Mouse (Mus musculus): ENCODE measurements around the gene H2-Oa.
A peak's percentile ranks its signal among the peaks of the same experiment; 100 is the strongest.

Gene H2-Oa

GRCm38 (mm10) chr17:34101604-34102032 is 9.5 kb downstream of the H2-Oa start:
- peak; percentile 83 for DNase-seq (ENCODE audit: extremely low spot score)

GRCm38 (mm10) chr17:34102831-34103230 is 10.7 kb downstream of the H2-Oa start:
- DNase-seq (ENCODE audit: extremely low spot score) = no peak

- DNase-seq (ENCODE audit: extremely low spot score) = no peak
These were observed 12.7 kb downstream of the H2-Oa start for GRCm38 (mm10) chr17:34104804-34105203.

GRCm38 (mm10) chr17:34106555-34106954 is 14.4 kb downstream of the H2-Oa start:
- no peak for DNase-seq (ENCODE audit: extremely low spot score)

- no peak for DNase-seq (ENCODE audit: extremely low spot score)
These were observed 15.1 kb downstream of the H2-Oa start for GRCm38 (mm10) chr17:34107109-34107867.

- DNase-seq (ENCODE audit: extremely low spot score) = no peak
These were observed 16.3 kb downstream of the H2-Oa start for GRCm38 (mm10) chr17:34108460-34108859.

GRCm38 (mm10) chr17:34109038-34109805 is 17.1 kb downstream of the H2-Oa start:
- DNase-seq (ENCODE audit: extremely low spot score) = no peak

GRCm38 (mm10) chr17:34109806-34110195 is 17.7 kb downstream of the H2-Oa start:
- no peak for DNase-seq (ENCODE audit: extremely low spot score)

GRCm38 (mm10) chr17:34110309-34110708 is 18.2 kb downstream of the H2-Oa start:
- DNase-seq (ENCODE audit: extremely low spot score) = no peak

GRCm38 (mm10) chr17:34114114-34114513 is 22.0 kb downstream of the H2-Oa start:
- no peak for DNase-seq (ENCODE audit: extremely low spot score)

- DNase-seq (ENCODE audit: extremely low spot score) = no peak
These were observed 24.7 kb downstream of the H2-Oa start for GRCm38 (mm10) chr17:34116736-34117370.

GRCm38 (mm10) chr17:34117421-34118112 is 25.4 kb downstream of the H2-Oa start:
- no peak for DNase-seq (ENCODE audit: extremely low spot score)

GRCm38 (mm10) chr17:34118113-34118872 is 26.2 kb downstream of the H2-Oa start:
- DNase-seq (ENCODE audit: extremely low spot score) = peak; percentile 51

- DNase-seq (ENCODE audit: extremely low spot score) = no peak
These were observed 26.7 kb downstream of the H2-Oa start for GRCm38 (mm10) chr17:34118873-34119248.

GRCm38 (mm10) chr17:34119249-34120179 is 27.4 kb downstream of the H2-Oa start, which contains the start of gene H2-DMa:
Gene H2-DMa, plus strand, starts transcription at chr17:34119541.
- DNase-seq (ENCODE audit: extremely low spot score) = peak; percentile 98

GRCm38 (mm10) chr17:34120180-34120723 is 28.1 kb downstream of the H2-Oa start:
- peak; percentile 91 for DNase-seq (ENCODE audit: extremely low spot score)

- DNase-seq (ENCODE audit: extremely low spot score) = no peak
These were observed 28.7 kb downstream of the H2-Oa start for GRCm38 (mm10) chr17:34120814-34121171.

GRCm38 (mm10) chr17:34121172-34121878 is 29.2 kb downstream of the H2-Oa start:
- DNase-seq (ENCODE audit: extremely low spot score) = peak; percentile 89

GRCm38 (mm10) chr17:34121879-34122187 is 29.7 kb downstream of the H2-Oa start:
- DNase-seq (ENCODE audit: extremely low spot score) = no peak
